Mouse (Mus musculus) thymus, postnatal 14 days (tissue): Measurements from ENCODE around the gene Smg5.

ENCODE experiments used
- DNase-seq: peaks from one replicate; pipeline ENCODE4 v3.0.0; 2021

The Smg5 gene

GRCm38 (mm10) chr3:88395742-88396141 lies 59.7 kb downstream of the Smg5 start:
- DNase-seq = no peak

- DNase-seq = no peak
Observed at GRCm38 (mm10) chr3:88398666-88399065, 62.6 kb downstream of the Smg5 start.

GRCm38 (mm10) chr3:88403522-88404230 lies 67.6 kb downstream of the Smg5 start:
- DNase-seq = no peak

GRCm38 (mm10) chr3:88407090-88407489 lies 71.0 kb downstream of the Smg5 start:
- peak; percentile 72 for DNase-seq

- DNase-seq = no peak
Observed at GRCm38 (mm10) chr3:88407529-88407928, 71.5 kb downstream of the Smg5 start.

GRCm38 (mm10) chr3:88408953-88409352 lies 72.9 kb downstream of the Smg5 start:
- DNase-seq = no peak

- DNase-seq = peak; percentile 93
Observed at GRCm38 (mm10) chr3:88409741-88410644, 73.9 kb downstream of the Smg5 start, which contains the start of gene Pmf1. TSS of gene Pmf1 (minus strand) at chr3:88410331.

- DNase-seq = peak; percentile 23
Observed at GRCm38 (mm10) chr3:88410645-88411031, 74.6 kb downstream of the Smg5 start.

- DNase-seq = no peak
Observed at GRCm38 (mm10) chr3:88411681-88412080, 75.6 kb downstream of the Smg5 start.
